Mouse (Mus musculus) heart, embryonic 14.5 days (tissue): Measurements from ENCODE around the gene Odc1. TPM values are rescaled to one million over a fixed set of nuclear protein-coding genes. Genes with fewer than 3 reads are reported as not detected.

ENCODE experiments used
- ATAC-seq: fragments of 200-750 bp; cut with Nextera tagmentation; 2 replicates; pipeline ENCODE4 v1.8.0; 2017; ENCODE audit warnings: low read depth, moderate TSS enrichment; ENCODE audit not compliant: insufficient number of reproducible peaks, insufficient read depth, low FRiP score
- H3K27ac ChIP-seq, 2 experiments: fragments of 200-500 bp in 1 of 2; fragments of 300-500 bp in 1 of 2; sonication (generic) in 1 of 2; replicated peaks in 1 of 2; 2 replicates each; pipeline ENCODE4 v1.5.1; 2012 to 2014; ENCODE audit warnings: low read depth in 2 of 2, low read length in 2 of 2, control low read depth in 1 of 2, mild to moderate bottlenecking in 1 of 2, mixed read lengths in 1 of 2; ENCODE audit not compliant: control insufficient read depth in 1 of 2, insufficient read depth in 1 of 2
- H3K27me3 ChIP-seq: fragments of 300-500 bp; sonication (generic); 2 replicates; pipeline ENCODE4 v1.6.1; 2014; ENCODE audit warnings: mild to moderate bottlenecking, low read length, control low read depth; ENCODE audit not compliant: control insufficient read depth, insufficient read depth
- H3K36me3 ChIP-seq: fragments of 300-500 bp; sonication (generic); 2 replicates; pipeline ENCODE4 v1.6.1; 2014; ENCODE audit warnings: mild to moderate bottlenecking, control low read depth, low read length, mixed read lengths; ENCODE audit not compliant: control insufficient read depth, insufficient read depth
- H3K4me1 ChIP-seq, 2 experiments: fragments of 200-500 bp in 1 of 2; fragments of 300-500 bp in 1 of 2; sonication (generic) in 1 of 2; 2 replicates each; pipeline ENCODE4 v1.6.1; 2012 to 2014; ENCODE audit warnings: low read length in 2 of 2, control low read depth in 1 of 2, mixed read lengths in 1 of 2; ENCODE audit not compliant: control insufficient read depth in 2 of 2, insufficient read depth in 2 of 2
- H3K4me2 ChIP-seq: fragments of 300-500 bp; sonication (generic); 2 replicates; pipeline ENCODE4 v1.6.1; 2014; ENCODE audit warnings: mild to moderate bottlenecking, low read length
- H3K4me3 ChIP-seq, 2 experiments: fragments of 200-500 bp in 1 of 2; fragments of 300-500 bp in 1 of 2; sonication (generic) in 1 of 2; 2 replicates each; pipeline ENCODE4 v1.5.1; 2012 to 2014; ENCODE audit warnings: low read length in 2 of 2, mild to moderate bottlenecking in 2 of 2, control low read depth in 1 of 2, low read depth in 1 of 2, moderate library complexity in 1 of 2; ENCODE audit not compliant: control insufficient read depth in 1 of 2, insufficient read depth in 1 of 2
- H3K9ac ChIP-seq: fragments of 300-500 bp; sonication (generic); 2 replicates; pipeline ENCODE4 v1.6.1; 2014; ENCODE audit warnings: mild to moderate bottlenecking, low read length
- H3K9me3 ChIP-seq: fragments of 300-500 bp; sonication (generic); 2 replicates; pipeline ENCODE4 v1.6.1; 2016; ENCODE audit warnings: low read length, control low read depth; ENCODE audit not compliant: control insufficient read depth
- WGBS: fragments of 180-500 bp; shearing (Covaris S2); extraction: QIAGEN DNeasy Blood & Tissue Kit; methylation state at CpG from one replicate; pipeline ENCODE4 v1.1.7; 2014; 5-methylcytosine and 5-hydroxymethylcytosine counted together
- polyA plus RNA-seq: library from polyadenylated mRNA; unstranded; fragments of >200 nt; fragmentation: Nextera tagmentation; extraction: Ambion mirVana; gene quantifications from 2 replicates; pipeline ENCODE4 v1.2.1, GENCODE M21; 2014

The Odc1 gene
- polyA plus RNA-seq, 1 experiment from 2014 or later, result 122 TPM

GRCm38 (mm10) chr12:17509310-17509709 lies 35.3 kb upstream of the Odc1 start:
- Histone ChIP-seq H3K4me2 (no peak overlapping the region), H3K4me3 (no peak overlapping the region), H3K27ac (no peak overlapping the region), H3K4me1 (peaks cover 10 to 12% of the 10 kb centered on the region in 2 experiments; a peak in 3 of 4 replicates), H3K9ac (no peak overlapping the region), H3K9me3 (no peaks in the 10 kb centered on the region), H3K27me3 (no peaks in the 10 kb centered on the region), H3K36me3 (no peaks in the 10 kb centered on the region)
- WGBS, result 83% methylated on average over 1 of the region's 1 CpGs
- ATAC-seq, result no peak

- no peak overlapping the region for H3K4me3 ChIP-seq
- no peak overlapping the region for H3K4me2 ChIP-seq
- no peak for ATAC-seq
- no peaks in the 10 kb centered on the region for H3K36me3 ChIP-seq
- no peaks in the 10 kb centered on the region for H3K9me3 ChIP-seq
- 31% methylated on average over 12 of the region's 12 CpGs for WGBS
- no peak overlapping the region for H3K27ac ChIP-seq
- H3K9ac ChIP-seq, result no peak overlapping the region
- H3K27me3 ChIP-seq, result no peaks in the 10 kb centered on the region
- peaks cover 10 to 12% of the 10 kb centered on the region in 2 experiments; a peak in 3 of 4 replicates for H3K4me1 ChIP-seq
Observed at GRCm38 (mm10) chr12:17510158-17510557, 34.4 kb upstream of the Odc1 start.

DNA sequence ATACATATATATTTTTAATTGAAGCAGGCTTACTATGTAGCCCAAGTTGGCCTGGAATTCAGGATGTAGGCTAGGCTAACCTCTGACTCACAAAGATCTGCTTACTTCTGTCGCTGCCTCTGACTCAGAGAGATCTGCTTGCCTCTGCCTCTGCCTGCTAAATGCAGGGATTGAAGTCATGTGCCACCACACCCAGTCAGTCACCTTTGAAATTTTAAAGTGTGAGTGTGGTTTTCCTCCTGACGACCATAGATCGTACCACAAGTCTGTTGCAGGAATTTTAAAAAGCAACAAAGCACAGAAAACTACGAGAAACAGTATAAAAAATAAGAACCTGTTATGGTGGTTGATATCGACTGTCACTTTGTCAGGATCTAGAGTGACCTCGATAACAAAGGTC lies 33.6 kb upstream of the Odc1 start:
- Histone ChIP-seq H3K36me3 (no peaks in the 10 kb centered on the region), H3K4me3 (no peak overlapping the region), H3K9ac (no peak overlapping the region), H3K27ac (no peak overlapping the region), H3K4me1 (peaks cover 7 to 8% of the 10 kb centered on the region in 2 experiments; a peak in 3 of 4 replicates), H3K27me3 (no peaks in the 10 kb centered on the region), H3K4me2 (no peak overlapping the region), H3K9me3 (no peaks in the 10 kb centered on the region)
- no peak for ATAC-seq
- WGBS, result 84% methylated on average over 6 of the region's 6 CpGs

GRCm38 (mm10) chr12:17529180-17529579 lies 15.4 kb upstream of the Odc1 start:
- Histone ChIP-seq H3K4me2 (no peak overlapping the region), H3K4me3 (no peak overlapping the region), H3K27ac (no peak overlapping the region), H3K4me1 (no peaks in the 10 kb centered on the region; a peak in 1 of 4 replicates), H3K27me3 (no peaks in the 10 kb centered on the region), H3K9ac (no peak overlapping the region), H3K36me3 (no peaks in the 10 kb centered on the region), H3K9me3 (no peaks in the 10 kb centered on the region)
- WGBS, result 78% methylated on average over 3 of the region's 3 CpGs
- ATAC-seq, result no peak

- 68% methylated on average over 6 of the region's 6 CpGs for WGBS
- Histone ChIP-seq H3K4me1 (no peaks in the 10 kb centered on the region; a peak in 1 of 4 replicates), H3K4me2 (no peak overlapping the region), H3K27ac (no peak overlapping the region), H3K9me3 (no peaks in the 10 kb centered on the region), H3K36me3 (no peaks in the 10 kb centered on the region), H3K27me3 (no peaks in the 10 kb centered on the region), H3K9ac (no peak overlapping the region), H3K4me3 (no peak overlapping the region)
- ATAC-seq, result no peak
Observed at GRCm38 (mm10) chr12:17529726-17530125, 14.9 kb upstream of the Odc1 start.

GRCm38 (mm10) chr12:17530825-17531224 lies 13.8 kb upstream of the Odc1 start:
- H3K9ac ChIP-seq, result no peak overlapping the region

DNA sequence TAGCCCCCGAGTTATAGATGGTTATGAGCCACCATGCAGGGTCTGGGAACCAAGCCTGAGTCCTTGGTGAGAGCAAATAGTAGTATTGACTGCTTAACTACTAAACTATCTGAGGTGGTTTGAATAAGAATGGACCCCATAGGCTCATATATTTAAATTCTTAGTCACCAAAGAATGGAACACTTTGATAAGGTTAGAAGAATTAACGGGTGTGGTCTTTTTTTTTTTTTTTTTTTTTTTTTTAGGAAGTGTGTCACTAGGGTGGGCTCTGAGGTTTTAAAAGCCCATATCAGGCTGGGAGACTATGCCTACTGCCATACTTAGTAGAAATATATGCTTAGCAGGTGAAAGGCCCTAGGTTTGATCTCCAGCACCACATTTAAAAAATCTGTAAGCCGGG lies 8.4 kb upstream of the Odc1 start:
- no peak for ATAC-seq
- 97% methylated on average over 3 of the region's 3 CpGs for WGBS
- Histone ChIP-seq H3K4me2 (no peak overlapping the region), H3K36me3 (no peaks in the 10 kb centered on the region), H3K9me3 (no peaks in the 10 kb centered on the region), H3K4me1 (no peaks in the 10 kb centered on the region), H3K4me3 (no peak overlapping the region), H3K27ac (no peak overlapping the region), H3K9ac (no peak overlapping the region), H3K27me3 (no peaks in the 10 kb centered on the region)

More at GRCm38 (mm10) chr12:17530825-17531224, 13.8 kb upstream of the Odc1 start:
- Histone ChIP-seq H3K4me3 (no peak overlapping the region), H3K27me3 (no peaks in the 10 kb centered on the region), H3K36me3 (no peaks in the 10 kb centered on the region), H3K27ac (no peak overlapping the region), H3K9me3 (no peaks in the 10 kb centered on the region), H3K4me1 (no peaks in the 10 kb centered on the region; a peak in 1 of 4 replicates), H3K4me2 (no peak overlapping the region)
- ATAC-seq, result no peak
- WGBS, result 77% methylated on average over 4 of the region's 4 CpGs

DNA sequence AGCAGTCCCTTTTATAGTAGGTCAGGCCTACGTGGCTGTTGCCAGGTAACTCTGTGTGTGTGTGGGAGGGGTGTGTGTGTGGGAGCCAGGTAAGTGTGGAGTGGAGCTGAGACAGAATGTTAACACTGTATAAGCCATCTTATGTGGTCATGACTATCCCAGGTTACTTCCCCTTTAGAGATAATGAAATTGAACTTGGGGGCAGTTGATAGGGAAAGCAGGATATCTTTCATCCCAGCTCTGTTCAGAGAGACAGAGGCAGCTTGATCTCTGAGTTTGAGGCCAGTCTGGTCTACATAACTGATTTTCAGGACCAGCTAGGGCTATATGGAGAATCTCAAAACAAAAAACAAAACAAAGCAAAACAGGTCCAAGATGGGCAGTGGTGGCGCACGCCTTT lies 7.4 kb upstream of the Odc1 start:
- Histone ChIP-seq H3K36me3 (no peaks in the 10 kb centered on the region), H3K4me1 (no peaks in the 10 kb centered on the region), H3K27ac (no peak overlapping the region), H3K4me3 (no peak overlapping the region), H3K27me3 (no peaks in the 10 kb centered on the region), H3K9ac (no peak overlapping the region), H3K9me3 (no peaks in the 10 kb centered on the region), H3K4me2 (no peak overlapping the region)
- no peak for ATAC-seq
- 81% methylated on average over 3 of the region's 3 CpGs for WGBS
